Mouse (Mus musculus): ENCODE results near the gene Klf2.

Klf2 gene

DNA sequence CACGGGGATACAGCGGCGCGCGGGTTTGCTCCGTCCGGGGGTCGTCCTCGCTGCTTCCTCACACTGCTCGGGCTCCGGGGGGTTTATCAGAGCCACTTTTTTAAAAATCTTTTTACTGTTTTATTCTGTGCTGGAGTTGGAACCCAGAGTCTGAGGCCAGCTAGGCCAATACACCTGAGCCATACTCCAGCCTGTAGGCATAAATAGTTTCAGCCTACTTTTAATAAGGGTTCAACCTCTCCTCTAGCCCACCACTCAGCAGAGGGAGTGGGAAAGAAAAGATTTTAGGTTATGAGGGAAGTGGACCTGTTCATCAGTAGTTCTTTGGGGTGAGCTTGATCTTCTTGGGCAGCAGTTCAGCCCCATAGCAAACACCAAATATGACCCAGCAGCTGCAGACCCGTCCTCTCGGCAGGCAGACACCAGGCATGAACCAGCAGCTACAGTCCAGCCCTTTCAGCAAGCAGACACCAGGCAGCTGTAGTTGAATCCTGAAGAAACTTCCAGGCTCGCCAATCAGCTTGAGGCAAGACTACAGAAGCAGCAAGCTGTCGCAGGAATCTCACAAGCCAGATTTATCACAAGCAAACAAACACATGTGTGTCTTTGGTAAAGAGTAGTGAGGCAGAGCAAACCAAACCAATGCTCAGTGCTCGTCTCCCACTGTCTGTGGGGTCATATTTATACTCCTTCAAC, 13.5 kb upstream of the Klf2 start, which contains the start of gene Gm10282:
Gene Gm10282, minus strand, starts transcription at position 51 of the 696 bp plus-strand sequence.
- no peak for DNase-seq (ENCODE audit: low spot score in 2 of 2)

DNA sequence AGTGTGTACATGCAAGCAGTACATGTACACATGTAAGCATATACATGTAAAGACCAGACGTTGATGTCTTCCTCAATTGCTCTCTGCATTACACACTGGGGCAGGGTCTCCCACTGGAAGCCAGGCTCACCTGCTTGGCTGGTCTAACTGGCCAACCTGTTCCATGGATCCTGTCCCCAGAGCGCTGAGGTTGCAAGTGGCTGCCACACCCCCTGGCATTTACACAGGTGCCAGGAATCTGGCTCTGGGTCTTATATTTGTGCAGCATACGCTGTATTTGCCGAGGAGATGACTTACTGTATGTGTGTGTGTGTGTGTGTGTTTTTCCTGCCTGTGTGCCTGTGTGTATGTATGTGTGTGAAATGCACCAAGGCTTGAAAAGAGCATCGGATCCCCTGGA, 11.9 kb upstream of the Klf2 start:
- no peak for DNase-seq (ENCODE audit: low spot score in 2 of 2)

DNA sequence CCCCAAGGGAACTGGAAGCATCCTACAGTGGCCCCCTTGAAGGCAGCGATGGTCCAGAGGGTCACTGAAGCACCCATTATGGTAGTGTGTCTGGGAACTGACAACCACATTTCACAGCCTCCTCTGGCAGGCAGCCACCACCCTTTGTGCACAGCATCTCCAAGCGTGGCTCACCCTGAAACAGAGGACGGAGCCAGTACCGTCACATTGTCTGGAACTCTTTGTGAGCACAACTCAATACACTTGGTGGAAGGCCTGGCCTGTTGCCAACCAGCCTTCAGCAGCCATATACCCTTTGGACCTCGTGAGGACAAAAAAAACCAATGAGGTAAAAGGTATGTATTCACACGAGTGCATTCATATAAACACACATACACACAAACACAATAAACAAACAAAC, 10.6 kb upstream of the Klf2 start:
- DNase-seq (ENCODE audit: low spot score in 2 of 2), result no peak

DNA sequence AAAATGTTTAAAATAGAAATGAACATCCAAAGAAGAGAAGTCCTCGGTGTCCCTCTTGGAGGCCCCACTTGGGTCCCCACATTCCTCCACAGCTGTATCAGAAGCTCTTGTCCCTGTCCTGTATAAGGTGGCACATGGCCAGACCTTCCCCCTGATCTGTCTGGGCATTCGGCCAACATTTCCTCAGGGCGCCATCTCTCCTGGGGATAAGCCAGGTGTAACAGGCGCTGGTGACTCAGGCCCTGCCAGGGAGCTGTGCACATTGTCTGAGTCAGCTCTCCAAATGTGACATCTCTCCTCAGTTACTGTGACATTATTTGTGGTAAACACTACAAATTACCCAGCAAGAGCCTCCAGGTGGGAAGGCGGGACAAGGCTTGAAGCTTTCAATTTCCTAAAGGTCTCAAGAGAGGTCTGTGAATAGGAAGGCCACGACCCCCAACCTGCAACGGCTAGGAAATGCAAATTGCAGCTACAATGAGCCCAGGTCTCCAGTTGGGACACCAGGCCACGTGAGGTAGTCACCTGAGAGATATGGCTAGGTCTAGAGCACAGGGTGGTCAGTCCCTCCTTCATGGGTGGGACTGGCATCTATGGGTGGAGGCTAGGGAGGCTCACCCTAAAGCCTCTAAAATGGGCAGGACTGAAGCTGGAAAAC, 7.9 kb upstream of the Klf2 start:
- DNase-seq (ENCODE audit: low spot score in 2 of 2), result peak in 1 of 2 experiments; percentile 25

DNA sequence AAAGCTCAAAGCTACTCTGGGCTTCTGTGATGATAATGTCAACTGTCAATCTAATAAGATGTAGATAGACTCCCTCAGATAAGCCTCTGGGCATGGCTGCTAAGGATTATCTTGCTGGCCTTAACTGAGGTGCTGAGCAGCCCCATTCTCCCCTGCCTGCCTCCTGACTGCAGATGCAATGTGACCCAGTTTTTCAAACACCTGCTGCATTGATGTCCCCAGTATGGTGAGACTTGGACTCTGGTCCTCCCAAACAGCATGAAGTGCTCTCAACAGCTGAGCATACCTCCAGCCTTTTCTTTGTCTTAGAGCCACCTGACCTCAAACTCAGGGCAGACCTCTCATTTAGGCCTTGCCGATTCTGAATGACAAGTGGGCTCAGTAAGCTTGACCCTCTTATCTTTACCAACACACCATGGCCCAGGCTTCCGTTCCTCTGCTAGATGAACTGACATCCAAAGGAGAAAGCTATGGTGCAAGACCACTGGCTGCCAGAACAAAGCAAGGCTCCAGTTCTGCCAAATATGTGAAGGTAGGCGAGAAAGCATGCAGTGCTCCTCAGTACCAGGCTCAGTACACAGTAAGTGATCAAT, 5.8 kb upstream of the Klf2 start:
- no peak for DNase-seq (ENCODE audit: low spot score in 2 of 2)

DNA sequence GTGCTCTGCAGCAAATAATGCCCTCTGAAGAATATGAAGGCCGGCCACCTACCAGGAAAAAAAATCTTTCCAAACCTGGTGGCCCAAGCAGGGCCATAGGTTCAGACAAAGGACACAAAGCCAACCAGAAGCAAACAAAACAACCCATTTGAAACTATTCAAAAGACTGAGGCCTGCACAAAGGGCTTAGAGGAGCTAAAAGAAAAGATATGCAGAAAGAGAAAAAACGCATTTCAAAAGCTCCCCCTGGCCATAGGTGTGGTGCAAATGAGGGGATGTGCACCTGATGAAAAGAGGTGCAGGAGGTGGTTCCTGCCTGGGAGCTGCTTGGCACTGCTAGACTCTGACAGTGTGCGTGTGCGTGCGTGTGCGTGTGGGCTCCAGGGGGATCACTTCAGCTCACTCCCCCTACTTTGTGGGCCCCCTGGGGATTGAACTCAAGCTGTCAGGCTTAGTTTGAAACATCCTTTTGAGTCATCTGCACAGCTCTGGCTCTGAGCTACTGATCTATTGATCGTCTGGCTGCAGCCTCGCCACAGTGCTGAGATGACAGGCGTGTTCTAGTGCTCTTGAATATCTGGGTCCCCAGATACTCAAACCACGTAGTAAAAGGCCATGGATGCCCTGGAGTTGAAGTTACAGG, 2.7 kb upstream of the Klf2 start:
- no peak for DNase-seq (ENCODE audit: low spot score in 2 of 2)

DNA sequence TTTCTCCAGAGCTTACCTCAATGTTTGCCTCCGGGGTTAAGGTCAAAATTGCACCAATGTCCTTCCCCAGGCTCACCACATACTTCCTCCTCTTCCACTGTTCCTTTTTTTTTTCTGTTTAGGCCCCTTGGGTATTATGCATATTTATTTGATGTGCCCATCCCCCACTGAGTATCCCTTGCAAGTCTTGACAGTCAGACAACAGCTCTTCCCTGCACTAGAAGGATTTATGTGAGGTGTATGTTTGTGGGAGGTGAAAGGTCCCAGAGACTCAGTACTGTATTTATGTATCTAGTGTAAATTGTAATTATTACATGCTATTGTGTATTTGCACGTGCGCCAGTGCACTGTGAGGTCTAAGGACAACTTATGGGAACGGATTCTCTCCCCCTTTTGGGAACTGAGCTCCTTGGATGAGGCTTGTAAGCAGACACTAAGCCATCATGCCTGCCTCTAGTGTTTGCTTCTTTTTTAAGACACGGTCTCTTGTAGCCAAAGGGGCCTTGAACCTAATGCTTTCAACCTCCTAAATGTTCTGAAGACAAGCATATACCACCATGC, 1.0 kb upstream of the Klf2 start:
- peak in 1 of 2 experiments; percentile 36 for DNase-seq (ENCODE audit: low spot score in 2 of 2)

DNA sequence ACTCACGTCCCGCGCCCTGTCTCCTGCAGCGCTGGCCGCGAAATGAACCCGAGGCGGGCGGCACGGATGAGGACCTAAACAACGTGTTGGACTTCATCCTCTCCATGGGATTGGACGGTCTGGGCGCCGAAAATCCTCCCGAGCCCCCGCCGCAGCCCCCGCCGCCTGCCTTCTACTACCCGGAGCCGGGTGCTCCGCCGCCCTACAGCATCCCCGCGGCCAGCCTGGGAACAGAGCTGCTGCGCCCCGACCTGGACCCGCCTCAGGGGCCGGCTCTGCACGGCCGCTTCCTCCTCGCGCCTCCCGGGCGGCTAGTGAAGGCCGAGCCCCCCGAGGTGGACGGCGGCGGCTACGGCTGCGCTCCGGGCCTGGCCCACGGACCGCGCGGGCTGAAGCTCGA, 564 bp downstream of the Klf2 start:
- no peak for DNase-seq (ENCODE audit: low spot score in 2 of 2)

DNA sequence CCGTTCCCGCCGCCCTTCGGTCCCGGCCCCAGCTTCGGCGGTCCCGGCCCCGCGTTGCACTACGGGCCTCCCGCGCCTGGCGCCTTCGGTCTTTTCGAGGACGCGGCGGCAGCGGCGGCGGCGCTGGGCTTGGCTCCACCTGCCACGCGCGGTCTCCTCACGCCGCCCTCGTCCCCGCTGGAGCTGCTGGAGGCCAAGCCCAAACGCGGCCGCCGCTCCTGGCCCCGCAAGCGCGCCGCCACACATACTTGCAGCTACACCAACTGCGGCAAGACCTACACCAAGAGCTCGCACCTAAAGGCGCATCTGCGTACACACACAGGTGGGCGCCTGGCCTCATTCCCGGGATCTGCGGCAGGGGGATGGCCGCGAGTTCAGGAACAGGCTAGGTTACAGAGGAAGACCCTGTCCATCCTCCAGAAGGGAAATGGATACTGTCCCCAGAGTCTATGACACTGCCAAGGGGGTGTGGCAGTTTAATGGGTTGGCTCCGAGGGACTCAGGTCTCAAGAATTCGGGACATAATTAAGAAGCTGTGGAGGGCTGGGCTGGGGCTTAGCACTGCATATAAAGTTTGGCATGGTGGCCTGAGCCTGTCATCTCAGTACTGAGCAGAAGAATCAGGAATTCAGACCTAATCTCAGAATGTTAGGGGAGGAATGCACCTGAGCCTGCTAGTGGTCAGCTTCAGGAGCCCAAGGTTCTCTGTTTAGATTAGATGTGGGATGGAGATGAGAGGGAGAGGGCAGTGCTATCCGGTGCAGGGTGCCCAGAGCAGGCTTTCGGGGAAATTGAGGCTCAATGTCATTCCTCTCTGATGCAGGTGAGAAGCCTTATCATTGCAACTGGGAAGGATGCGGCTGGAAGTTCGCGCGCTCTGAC, 1.3 kb downstream of the Klf2 start:
- peak in 1 of 2 experiments; percentile 36 for DNase-seq (ENCODE audit: low spot score in 2 of 2)

DNA sequence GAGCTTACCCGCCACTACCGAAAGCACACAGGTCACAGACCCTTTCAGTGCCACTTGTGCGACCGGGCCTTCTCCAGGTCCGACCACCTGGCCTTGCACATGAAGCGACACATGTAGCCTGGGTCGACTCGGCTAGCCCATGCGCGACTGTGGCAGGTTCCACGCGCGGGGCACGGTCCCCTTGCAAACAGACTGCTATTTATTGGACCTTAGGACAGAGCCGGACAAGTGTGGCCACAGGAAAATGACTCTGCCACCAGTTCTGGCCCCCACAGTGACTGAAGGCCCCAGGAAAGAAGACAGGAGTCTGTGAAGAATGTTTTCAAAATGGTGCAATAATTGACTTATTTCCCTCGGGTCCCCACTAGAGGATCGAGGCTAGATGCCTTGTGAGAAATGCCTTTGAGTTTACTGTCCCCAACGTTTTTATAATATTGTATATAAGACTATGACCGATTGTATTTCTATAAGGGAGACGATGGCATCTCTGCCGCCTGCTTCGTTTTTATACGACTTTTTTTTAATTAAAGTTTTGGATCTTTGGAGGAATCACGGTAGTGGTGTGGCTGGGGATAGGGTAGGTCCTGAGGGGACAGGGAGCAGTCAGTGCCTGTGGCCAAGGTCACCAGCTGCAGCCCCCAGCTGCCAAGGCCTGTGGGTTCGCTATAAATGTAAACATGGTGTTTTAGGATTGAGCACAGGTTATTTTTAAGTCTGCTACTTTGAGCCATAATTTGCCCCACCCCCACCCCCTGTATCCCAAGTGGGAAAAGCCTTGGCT, 2.2 kb downstream of the Klf2 start:
- DNase-seq (ENCODE audit: low spot score in 2 of 2), result peak in 1 of 2 experiments; percentile 29

DNA sequence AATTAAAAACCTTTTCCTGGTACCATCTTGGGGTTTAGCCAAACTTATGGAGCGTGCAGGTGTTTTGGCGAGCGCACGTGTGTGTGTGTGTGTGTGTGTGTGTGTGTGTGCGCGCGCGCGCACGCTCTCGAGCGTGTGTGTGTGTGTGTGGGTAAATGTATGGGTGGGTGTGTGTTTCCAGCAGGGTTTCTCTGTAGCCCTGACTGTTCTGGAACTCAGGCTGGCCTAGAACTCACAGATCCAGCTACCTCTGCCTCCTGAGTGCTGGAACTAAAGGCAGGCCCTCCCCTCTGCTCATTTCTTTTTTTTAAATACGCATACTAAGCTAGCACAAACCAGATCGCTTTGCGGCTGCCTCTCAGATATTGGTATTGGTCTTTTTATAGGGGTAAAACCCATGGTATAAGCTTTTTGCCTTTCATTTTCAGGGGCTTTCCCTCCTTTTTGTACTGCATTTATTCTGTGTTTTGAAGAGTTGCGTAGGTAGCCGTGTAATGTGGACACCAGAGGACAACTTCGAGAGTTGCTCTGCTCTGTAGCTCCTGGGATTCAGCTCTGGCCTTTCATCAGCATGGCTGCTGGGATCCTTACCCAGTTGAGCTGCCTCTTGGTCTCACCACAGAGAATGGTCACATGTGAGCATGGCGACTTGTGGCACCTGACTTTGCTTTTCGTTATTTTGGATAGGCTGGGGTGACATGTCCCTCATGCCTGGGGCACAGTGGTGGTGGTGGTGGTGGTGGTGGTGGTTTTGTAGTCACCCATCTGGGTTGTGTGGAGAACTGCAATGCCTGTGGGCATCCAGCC, 3.0 kb downstream of the Klf2 start:
- DNase-seq (ENCODE audit: low spot score in 2 of 2), result peak; percentile 75 to 76

DNA sequence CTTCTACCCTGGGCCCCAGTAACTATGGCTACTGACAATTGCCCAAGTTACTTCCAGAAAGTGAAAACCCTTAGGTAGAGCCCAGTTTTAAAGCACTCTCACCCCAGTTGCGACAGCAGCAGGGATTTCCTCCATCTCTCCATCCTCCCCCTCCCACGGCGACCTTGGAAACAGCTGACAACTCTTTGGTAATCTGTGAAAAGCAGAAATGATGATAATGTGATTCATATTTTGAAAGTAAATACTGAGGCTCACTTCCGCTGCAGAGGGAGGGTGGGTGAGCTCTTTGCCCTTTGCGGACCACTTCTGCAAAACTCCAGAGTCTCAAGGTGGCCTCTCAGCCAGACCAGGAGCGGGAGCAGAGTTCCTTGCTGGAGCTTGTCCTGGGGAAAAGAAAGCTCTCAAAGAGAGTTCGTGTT, 3.6 kb downstream of the Klf2 start:
- peak in 1 of 2 experiments; percentile 83 for DNase-seq (ENCODE audit: low spot score in 2 of 2)

DNA sequence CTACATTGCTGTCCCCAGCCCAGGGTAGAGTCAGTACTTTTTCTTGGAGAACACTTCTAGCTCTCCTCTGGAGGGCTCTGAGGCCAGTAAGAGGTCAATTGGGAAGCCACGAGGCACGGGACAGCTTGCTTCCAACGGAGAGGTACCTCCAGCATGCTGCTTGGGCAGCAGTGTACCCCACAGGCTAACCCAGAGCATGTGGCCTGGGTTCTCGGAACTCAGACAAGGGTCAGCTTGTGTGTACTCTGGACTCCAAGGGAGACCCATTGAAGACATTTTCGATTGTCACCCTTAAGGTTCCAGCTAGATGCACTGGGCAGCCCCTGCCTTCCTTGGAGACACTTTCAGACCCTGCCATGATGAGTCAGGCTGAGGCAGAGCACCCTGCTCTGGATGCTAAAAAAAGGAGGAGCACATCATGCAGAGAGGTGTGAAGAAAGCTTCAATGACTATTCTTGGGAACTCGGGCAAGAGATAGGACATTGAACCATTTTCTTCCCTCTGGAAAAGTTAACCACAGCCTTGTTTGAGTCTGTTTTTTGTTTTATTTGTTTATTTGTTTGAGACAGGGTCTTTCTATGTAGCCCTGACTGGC, 4.4 kb downstream of the Klf2 start:
- DNase-seq (ENCODE audit: low spot score in 2 of 2), result peak; percentile 24 to 38

DNA sequence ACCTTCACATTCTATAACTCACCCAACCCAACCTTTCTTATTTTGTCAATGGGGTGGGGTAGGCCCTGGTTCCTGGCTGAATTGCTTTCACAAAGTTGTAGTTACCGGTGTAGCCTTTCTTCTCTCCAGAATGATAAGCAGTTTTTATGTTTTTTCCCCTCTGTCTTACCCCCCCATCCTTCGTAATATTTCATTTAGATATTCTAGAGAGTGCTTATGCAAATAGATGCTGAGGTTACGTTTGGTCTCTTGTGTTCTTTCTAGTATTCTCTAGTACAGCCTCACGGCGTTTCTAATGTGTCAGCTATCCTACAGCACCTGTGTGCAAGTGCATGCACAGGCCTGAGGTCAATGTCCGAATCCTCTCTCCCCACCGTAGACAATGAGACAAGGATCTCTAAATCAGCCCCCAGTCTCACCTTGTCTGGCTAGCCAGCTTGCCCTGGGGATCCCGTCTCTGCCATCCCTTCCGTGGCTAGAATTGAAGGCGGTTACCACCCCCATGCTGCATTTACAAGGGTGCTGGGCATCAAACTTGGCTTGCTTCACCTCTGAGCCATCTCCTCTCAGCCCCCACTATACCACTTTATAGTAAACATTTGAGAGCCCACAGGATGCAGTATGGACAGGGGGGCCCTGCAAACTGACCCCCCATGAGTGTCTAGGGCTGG, 5.3 kb downstream of the Klf2 start:
- DNase-seq (ENCODE audit: low spot score in 2 of 2), result peak in 1 of 2 experiments; percentile 24

DNA sequence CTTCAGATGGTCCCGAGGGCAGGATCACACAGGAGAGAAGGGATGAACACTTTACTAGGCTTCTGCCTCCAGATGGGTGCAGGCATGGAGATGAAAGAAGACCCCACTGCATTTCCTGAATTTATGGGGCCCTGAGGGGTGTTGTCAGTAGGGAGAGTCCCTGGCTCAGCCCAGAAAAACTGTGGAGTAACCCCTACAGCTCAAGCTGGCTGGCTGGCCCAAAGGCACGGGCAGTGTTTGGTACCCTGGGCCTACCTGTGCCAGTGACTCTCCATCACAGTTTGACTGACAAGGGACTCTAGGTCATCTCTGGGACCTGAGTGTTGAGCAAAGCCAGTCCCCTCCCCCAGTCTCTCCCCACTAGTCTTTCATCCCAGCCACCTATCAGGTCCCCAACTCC, 5.9 kb downstream of the Klf2 start:
- DNase-seq (ENCODE audit: low spot score in 2 of 2), result no peak

DNA sequence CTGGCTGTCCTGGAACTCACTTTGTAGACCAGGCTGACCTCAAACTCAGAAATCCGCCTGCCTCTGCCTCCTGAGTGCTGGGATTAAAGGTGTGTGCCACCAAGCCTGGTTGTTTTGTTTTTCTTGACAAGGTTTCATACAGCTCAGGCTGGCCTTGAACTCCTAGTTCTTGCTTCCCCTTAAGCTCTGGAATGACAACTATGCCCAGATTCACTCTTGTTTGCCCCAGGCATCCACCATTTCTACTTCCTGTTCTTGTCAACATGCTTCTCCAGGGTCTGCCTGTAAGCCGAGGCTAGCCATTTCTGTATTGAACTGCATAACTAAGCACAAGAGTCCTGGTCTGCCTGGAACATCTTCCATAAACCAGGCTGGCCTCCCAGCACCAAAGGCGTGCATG, 10.3 kb downstream of the Klf2 start:
- no peak for DNase-seq (ENCODE audit: low spot score in 2 of 2)

DNA sequence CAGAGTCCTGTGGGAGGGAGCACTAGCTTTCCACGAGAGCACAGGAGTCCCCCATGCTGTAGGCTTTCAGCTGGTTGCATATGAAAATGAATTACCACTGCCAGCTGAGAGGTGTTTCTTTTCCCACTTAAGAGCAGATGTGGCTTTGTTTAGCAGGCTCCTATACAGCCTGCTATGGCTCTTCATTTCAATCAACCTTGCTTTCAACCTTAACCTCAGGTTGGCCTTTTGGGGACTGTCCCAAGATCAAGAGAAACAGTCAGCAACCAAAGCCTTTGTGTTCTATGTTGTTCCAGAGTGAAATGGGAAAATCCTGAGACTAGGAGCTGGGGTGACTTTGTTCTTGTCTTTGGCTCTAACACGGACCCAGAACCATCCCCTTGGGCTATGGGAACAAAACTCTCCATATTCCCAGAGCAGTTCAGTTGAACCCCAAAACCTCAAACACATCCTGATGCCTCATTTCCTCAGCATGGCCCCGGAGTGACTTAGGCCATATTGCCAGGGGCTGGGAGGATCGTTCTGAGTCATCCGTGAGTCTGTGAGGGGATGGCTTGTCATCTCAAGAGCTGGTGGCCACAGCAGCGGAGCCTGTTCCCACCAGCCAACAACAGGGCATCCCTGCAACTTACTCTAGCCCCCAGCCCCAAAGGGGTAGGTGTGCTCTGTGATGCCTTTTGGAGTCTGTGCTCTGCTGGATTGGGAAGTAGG, 12.1 kb downstream of the Klf2 start:
- DNase-seq (ENCODE audit: low spot score in 2 of 2), result no peak

DNA sequence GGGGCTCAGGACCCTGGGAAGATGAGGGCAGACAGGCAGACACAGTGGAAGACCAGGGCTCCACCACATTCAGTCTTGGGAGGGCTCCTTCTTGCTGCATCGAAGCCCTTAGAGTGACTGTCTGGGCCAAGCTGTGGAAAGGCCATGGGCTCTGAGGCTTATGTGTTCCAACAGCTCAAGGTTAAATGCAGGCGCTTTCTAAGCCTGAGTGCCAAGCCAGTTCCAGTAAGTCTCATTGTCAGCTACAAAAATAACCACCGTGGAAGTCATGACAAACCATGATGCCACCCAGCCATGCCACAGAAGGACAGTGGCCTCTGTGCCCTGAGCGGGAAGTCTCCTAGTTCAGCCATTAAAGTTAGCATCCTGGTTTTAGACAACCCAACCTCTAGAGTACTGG, 12.8 kb downstream of the Klf2 start:
- DNase-seq (ENCODE audit: low spot score in 2 of 2), result no peak
